Mouse (Mus musculus): ENCODE measurements at regions not wholly inside any gene's neighbourhood (a gene's known extent, or its start where the extent isn't known, plus 50 kb on each side); places are given as distances from the start of the nearest gene placed in this dataset.
A peak's percentile ranks its signal among the peaks of the same experiment; 100 is the strongest.

DNA sequence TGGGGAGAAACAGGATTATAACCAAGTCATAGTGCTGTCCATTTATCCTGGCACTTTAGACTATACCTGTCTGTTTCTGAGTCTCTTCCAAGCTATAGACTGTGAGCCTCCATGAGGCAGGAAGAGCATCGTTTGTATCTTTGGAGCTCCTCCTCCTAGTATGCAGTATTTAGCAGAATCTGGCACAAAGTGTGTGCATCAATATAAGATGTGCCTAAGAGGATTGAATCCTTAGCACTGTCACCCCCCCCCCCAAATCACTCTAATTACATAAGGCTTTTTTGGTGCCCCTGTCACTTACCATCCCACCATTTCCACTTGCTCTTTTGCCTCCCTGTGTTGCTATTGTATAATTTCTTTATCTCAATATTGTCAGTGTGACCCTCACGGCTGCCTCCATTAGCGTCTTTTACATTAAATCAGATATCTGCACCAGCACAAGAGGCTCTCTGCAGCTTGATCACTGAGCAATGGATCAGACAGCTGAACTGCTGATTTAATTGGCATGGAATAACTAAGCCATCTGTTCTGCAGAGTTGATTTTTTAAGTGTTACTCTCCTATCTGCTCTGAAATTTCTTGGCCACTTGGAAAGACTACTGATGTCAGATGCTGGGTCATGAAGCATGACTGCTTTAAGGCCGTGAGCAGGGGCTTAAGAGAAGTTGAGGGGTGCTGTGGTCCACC is 85.8 kb upstream of the Hs3st4 start:
- DNase-seq (ENCODE audit: low spot score in 2 of 2), result peak; percentile 13 to 21

DNA sequence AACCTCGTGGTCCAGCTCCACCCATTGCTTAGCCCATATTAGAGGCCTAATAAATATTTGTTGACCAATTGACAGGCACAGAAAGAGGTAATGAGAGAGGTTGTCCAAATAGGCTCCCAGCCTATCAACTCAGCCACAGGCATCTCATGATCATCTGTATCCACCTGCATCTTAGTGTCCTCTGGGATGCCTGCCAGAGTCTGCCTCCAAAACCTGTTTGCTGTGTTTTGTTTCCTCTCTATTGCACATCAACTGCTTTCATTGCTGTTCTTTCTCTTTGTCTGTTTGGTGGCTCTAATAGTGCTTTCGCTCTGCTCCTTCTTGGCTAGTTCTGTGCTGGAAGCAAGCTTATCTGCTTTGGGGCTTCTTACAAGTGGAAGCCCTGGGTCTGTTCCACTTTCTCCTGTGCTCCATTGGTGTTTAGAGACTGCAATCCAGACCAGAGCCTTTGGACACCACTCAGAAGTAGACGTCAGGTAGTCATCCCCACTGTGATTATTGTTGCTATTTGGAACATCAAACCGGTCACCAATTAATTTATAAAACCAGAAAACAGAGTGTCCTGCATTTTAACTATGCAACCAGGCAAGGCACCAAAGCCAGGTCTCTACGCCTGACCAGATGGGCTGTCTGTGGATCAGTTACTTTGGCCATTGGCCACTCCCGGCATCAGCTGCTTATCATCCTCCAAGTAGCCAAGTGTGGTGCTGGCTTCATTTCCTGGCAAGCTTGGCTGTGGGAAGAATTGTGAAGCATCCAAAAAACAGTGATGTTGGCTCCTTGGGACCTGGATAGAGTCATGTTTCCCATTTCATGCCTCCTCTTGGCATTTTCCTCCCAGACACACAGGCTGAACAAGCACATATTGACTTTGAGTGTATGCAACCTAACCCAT is 74.5 kb upstream of the Hs3st4 start:
- DNase-seq (ENCODE audit: low spot score in 2 of 2), result peak; percentile 16 to 30

DNA sequence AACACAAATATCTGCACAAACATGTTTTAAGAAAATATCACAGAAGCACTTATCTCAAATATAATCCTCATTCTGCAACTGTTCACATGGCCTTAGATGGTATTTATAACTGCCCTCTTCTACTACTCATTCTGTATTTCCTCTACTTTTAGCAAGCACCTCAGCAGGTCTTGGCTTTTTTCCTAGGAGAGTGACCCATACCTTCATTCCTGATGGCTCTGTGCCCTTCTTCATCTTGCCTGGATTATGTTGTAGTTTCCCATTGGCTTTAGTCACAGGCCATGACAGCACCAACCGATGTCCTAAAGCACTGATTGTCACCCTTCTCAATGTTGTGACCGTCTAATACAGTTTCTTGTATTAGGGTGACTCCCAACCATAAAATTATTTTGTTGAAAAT is 61.2 kb upstream of the Hs3st4 start:
- no peak for DNase-seq (ENCODE audit: low spot score in 2 of 2)

DNA sequence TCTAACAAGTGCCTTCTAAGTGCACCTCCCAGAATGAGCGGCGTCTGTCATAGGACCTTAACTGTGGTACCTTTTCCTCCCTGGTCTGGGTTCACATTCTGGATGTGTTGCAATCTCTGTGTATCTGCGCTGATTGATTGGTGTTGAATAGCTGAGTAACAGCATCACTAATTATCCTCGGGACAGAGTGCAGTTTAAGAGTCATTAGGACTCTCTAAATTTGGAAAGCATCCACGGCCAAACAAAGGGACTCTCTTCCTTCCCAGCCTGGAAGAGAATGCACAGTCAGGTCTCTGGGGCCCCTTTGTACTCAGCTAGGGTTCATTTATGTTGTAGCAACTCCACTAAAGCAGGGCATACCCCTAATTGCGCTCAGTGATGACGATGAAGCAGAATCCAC is 50.2 kb upstream of the Hs3st4 start:
- DNase-seq (ENCODE audit: low spot score in 2 of 2), result no peak
